Mouse (Mus musculus) ES-E14 (cell line): ENCODE results near the gene Spag5. TPM values are rescaled to one million over a fixed set of nuclear protein-coding genes. Genes with fewer than 3 reads are reported as not detected.

Source experiments
- DNase-seq: peaks from one replicate; pipeline ENCODE4 v3.0.0-alpha.2; 2013; ENCODE audit warnings: low read depth, low spot score
- H3K27ac ChIP-seq: 2 replicates; pipeline ENCODE4 v1.5.1; 2012; ENCODE audit warnings: low read depth, mild to moderate bottlenecking, low read length, moderate library complexity, mixed read lengths; ENCODE audit not compliant: poor library complexity, insufficient read depth, severe bottlenecking
- H3K36me3 ChIP-seq: 2 replicates; pipeline ENCODE4 v1.6.1; 2012; ENCODE audit warnings: mild to moderate bottlenecking, low read length, moderate library complexity, mixed read lengths; ENCODE audit not compliant: control insufficient read depth, poor library complexity, insufficient read depth, severe bottlenecking
- H3K4me1 ChIP-seq, 2 experiments: fragments of 150-350 bp in 1 of 2; sonication (generic) in 1 of 2; 2 replicates each; pipeline ENCODE4 v1.6.1; 2012; ENCODE audit warnings: low read length in 2 of 2, mild to moderate bottlenecking in 1 of 2, mixed read lengths in 1 of 2; ENCODE audit not compliant: control insufficient read depth in 2 of 2, insufficient read depth in 2 of 2, poor library complexity in 1 of 2
- H3K4me3 ChIP-seq, 2 experiments: fragments of 150-350 bp in 1 of 2; sonication (generic) in 1 of 2; 2 replicates each; pipeline ENCODE4 v1.5.1; 2012; ENCODE audit warnings: low read length in 2 of 2, low read depth in 1 of 2, mild to moderate bottlenecking in 1 of 2, mixed read lengths in 1 of 2; ENCODE audit not compliant: insufficient read depth in 1 of 2, poor library complexity in 1 of 2, severe bottlenecking in 1 of 2
- H3K9ac ChIP-seq: 2 replicates; pipeline ENCODE4 v1.6.1; 2012; ENCODE audit warnings: low read depth, mild to moderate bottlenecking, low read length, mixed read lengths; ENCODE audit not compliant: poor library complexity, insufficient read depth, severe bottlenecking
- H3K9me3 ChIP-seq: fragments of 150-350 bp; sonication (generic); 2 replicates; pipeline ENCODE4 v1.6.1; 2012; ENCODE audit warnings: low read depth, mild to moderate bottlenecking, low read length; ENCODE audit not compliant: control insufficient read depth, insufficient read depth
- CHD2 ChIP-seq: IDR thresholded peaks from 2 replicates; pipeline ENCODE4 v1.6.1; 2014; ENCODE audit warnings: mild to moderate bottlenecking, low read depth, low read length, inconsistent platforms
- HCFC1 ChIP-seq: IDR thresholded peaks from 2 replicates; pipeline ENCODE4 v1.6.1; 2012; ENCODE audit warnings: low read length, inconsistent platforms, borderline replicate concordance; ENCODE audit not compliant: insufficient read depth
- MAFK ChIP-seq: IDR thresholded peaks from 2 replicates; pipeline ENCODE4 v1.6.1; 2014; ENCODE audit warnings: mild to moderate bottlenecking, low read depth, low read length, inconsistent platforms; ENCODE audit not compliant: insufficient read depth
- ZC3H11A ChIP-seq: IDR thresholded peaks from 2 replicates; pipeline ENCODE4 v1.6.1; 2012; ENCODE audit warnings: low read depth, mild to moderate bottlenecking, inconsistent platforms, low read length, borderline replicate concordance
- ZNF384 ChIP-seq: IDR thresholded peaks from 2 replicates; pipeline ENCODE4 v1.6.1; 2012; ENCODE audit warnings: low read depth, low read length, inconsistent platforms
- in situ Hi-C, 2 experiments: fragments of 600-800 bp; cut with MboI; formaldehyde crosslinking; loops; one replicate each; pipeline ENCODE4 v1.15.1; 2025; ENCODE audit warnings: low sequenced_read_pairs in 2 of 2, inconsistent platforms in 1 of 2; ENCODE audit not compliant: unreplicated experiment in 2 of 2
- total RNA-seq: library from RNA; depleted of rRNA; stranded (reverse); fragments of 300-350 nt; gene quantifications from 2 replicates; pipeline ENCODE4 v1.2.3, GENCODE M21; 2012

Gene Spag5
- total RNA-seq, 1 experiment, result 58.2 TPM

DNA sequence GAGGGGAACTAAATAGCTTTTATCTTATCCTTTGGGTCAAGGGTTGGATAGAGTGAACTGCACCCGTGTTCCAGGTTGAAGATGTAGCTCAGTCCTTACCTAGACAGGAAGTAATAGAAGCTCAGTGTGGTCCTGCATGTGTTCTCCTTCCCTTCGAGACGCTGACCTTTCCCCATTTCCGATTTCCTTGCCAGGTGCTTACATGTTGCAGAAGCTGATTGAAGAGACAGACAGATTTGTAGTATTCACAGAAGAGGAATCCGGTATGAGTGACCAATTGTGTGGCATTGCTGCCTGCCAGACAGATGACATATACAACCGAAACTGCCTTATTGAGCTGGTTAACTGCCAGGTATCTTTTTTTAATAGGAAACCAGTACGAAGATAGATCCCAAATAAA, 22.5 kb upstream of the Spag5 start:
- in situ Hi-C loops, result loop anchor here in 1 of 2 experiments (25.0 kb wide), 1 partner anchor 1733 kb away; no protein-coding TSS in a partner anchor
- Histone ChIP-seq H3K36me3 (peaks cover 44% of the 10 kb centered on the region), H3K4me1 (no peaks in the 10 kb centered on the region), H3K27ac (no peak overlapping the region), H3K9me3 (no peaks in the 10 kb centered on the region), H3K9ac (no peak overlapping the region), H3K4me3 (no peak overlapping the region)
- DNase-seq, result no peak
- TF ChIP-seq ZC3H11A (no peak), CHD2 (no peak), MAFK (no peak), ZNF384 (no peak), HCFC1 (no peak)

DNA sequence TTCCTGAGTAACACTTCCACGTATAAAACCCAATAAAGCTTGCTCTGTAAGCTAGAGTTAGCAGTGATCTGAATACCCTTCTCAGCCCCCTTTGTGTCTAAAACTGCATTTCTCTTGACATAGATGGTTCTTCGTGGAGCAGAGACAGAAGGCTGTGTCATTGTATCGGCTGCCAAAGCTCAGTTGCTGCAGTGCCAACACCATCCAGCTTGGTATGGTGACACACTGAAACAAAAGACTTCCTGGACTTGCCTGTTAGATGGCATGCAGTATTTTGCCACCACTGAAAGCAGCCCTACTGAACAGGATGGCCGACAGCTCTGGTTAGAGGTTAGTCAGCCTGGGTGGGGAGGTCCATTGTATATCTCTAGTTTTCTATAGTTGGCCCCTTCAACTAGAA, 21.7 kb upstream of the Spag5 start:
- no peak for TF ChIP-seq CHD2
- TF ChIP-seq ZC3H11A, result no peak
- TF ChIP-seq MAFK, result no peak
- no peak for TF ChIP-seq HCFC1
- no peak for TF ChIP-seq ZNF384
- Histone ChIP-seq H3K27ac (no peak overlapping the region), H3K9ac (no peak overlapping the region), H3K4me3 (no peak overlapping the region), H3K36me3 (peaks cover 43% of the 10 kb centered on the region), H3K4me1 (no peaks in the 10 kb centered on the region), H3K9me3 (no peaks in the 10 kb centered on the region)
- in situ Hi-C loops, result loop anchor here in 1 of 2 experiments (25.0 kb wide), 1 partner anchor 1733 kb away; no protein-coding TSS in a partner anchor
- DNase-seq, result no peak

DNA sequence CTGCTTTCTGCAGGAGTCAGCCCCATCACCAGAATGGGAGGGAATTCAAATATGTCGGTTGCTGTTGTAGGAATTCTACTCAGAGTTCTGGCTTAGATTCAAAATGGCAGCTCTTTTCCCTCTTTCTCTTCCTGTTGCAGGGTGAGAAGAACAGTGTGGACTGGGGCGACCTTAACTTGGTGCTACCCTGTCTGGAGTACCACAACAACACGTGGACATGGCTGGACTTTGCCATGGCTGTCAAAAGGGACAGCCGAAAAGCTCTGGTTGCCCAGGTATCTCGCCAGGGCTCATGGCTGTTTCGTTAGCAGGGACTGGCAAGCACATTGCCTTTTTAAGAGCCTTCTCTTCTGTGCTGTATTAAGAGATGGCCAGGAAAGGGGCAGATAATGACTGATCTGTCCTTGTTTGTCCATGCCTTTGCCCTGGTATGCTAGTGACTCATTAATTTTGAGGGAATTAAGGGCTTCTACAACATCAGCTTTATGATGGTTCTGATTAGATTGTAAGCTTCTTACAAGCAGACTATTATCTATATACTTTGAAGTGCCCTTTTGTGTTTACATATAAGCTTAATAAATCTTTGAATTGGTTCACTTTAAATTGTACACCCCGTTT, 12.1 kb upstream of the Spag5 start:
- DNase-seq, result no peak
- Histone ChIP-seq H3K27ac (no peak overlapping the region), H3K4me1 (no peaks in the 10 kb centered on the region), H3K9ac (no peak overlapping the region), H3K36me3 (peaks cover 46% of the 10 kb centered on the region), H3K9me3 (no peaks in the 10 kb centered on the region), H3K4me3 (no peak overlapping the region)
- in situ Hi-C loops, result loop anchor here in 1 of 2 experiments (25.0 kb wide), 1 partner anchor 1723 kb away; no protein-coding TSS in a partner anchor
- TF ChIP-seq ZC3H11A (no peak), ZNF384 (no peak), CHD2 (no peak), HCFC1 (no peak), MAFK (no peak)

DNA sequence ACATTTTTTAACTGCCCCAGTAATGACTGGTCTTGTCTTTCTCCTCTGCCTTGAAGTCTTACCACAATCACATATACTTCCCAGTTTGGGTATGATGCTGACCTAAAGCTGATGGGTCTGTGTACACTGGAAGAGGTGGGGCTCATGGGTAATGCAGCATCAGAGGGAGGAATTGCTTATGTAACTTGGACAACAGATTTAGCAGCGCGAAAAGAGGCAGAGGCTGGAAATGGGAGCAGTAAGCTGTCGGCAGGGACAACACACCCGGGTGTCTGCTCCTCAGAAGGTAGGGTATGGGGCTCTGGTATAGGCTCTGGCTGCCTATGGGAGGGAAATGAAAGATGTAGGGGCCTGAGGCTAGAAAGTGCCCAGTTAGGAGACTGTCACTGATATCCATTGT, 10.7 kb upstream of the Spag5 start, which contains the start of gene BC030499:
Gene BC030499, plus strand, starts transcription at position 188 of the 400 bp plus-strand sequence.
- no peaks in the 10 kb centered on the region for H3K4me1 ChIP-seq
- DNase-seq, result no peak
- no peaks in the 10 kb centered on the region for H3K9me3 ChIP-seq
- no peak within 1 kb of the TSS; the same call in 1 of the 2 replicates for H3K9ac ChIP-seq
- in situ Hi-C loops, result loop anchor here in 1 of 2 experiments (25.0 kb wide), 1 partner anchor 1722 kb away; no protein-coding TSS in a partner anchor
- peaks cover 37% of the 10 kb centered on the region for H3K36me3 ChIP-seq
- H3K27ac ChIP-seq, result no peak within 1 kb of the TSS
- TF ChIP-seq HCFC1 (no peak), ZNF384 (no peak), MAFK (no peak), ZC3H11A (no peak), CHD2 (no peak)
- no peak within 1 kb of the TSS for H3K4me3 ChIP-seq

DNA sequence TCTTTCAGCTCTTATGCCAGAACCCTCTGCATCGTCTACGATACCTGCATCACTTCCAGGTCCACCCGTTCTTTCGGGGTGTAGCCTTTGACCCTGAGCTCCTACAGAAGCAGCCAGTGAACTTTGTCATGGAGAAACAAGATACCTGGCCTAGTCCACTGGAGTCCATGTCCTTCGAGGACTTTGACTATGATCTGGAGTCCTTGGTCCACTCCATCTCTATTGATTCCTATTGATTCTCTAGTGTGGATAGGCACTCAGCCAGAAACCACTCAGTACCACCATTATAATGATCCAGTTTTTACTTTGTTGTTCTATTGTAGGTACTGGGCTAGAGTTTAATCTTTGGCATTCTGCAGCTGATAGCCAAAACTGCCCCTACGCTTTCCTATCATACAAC, 6.7 kb upstream of the Spag5 start:
- H3K4me1 ChIP-seq, result no peaks in the 10 kb centered on the region
- DNase-seq, result no peak
- no peak overlapping the region for H3K9ac ChIP-seq
- H3K9me3 ChIP-seq, result no peaks in the 10 kb centered on the region
- H3K4me3 ChIP-seq, result no peak overlapping the region
- peaks cover 12% of the 10 kb centered on the region for H3K36me3 ChIP-seq
- no peak overlapping the region for H3K27ac ChIP-seq
- in situ Hi-C loops, result loop anchor here in 1 of 2 experiments (25.0 kb wide), 1 partner anchor 1718 kb away; no protein-coding TSS in a partner anchor
- TF ChIP-seq MAFK (no peak), HCFC1 (no peak), CHD2 (no peak), ZNF384 (no peak)
